Mouse (Mus musculus): Measurements from ENCODE around the gene Slc44a5.
A peak's percentile ranks its signal among the peaks of the same experiment; 100 is the strongest.

The Slc44a5 gene

GRCm38 (mm10) chr3:153973171-153973948 lies at the start of gene Slc44a5:
Gene Slc44a5, plus strand, starts transcription at chr3:153973436.
- DNase-seq (ENCODE audit: low spot score): no peak

GRCm38 (mm10) chr3:153926333-153926732 lies 46.9 kb upstream of the Slc44a5 start:
- no peak for DNase-seq (ENCODE audit: low spot score)

- DNase-seq (ENCODE audit: low spot score): peak; percentile 11
Measured at GRCm38 (mm10) chr3:153929526-153929925, 43.7 kb upstream of the Slc44a5 start.

GRCm38 (mm10) chr3:153932461-153932860 lies 40.8 kb upstream of the Slc44a5 start:
- no peak for DNase-seq (ENCODE audit: low spot score)

GRCm38 (mm10) chr3:153935878-153936277 lies 37.4 kb upstream of the Slc44a5 start:
- no peak for DNase-seq (ENCODE audit: low spot score)

GRCm38 (mm10) chr3:153937116-153937810 lies 36.0 kb upstream of the Slc44a5 start:
- DNase-seq (ENCODE audit: low spot score): no peak

GRCm38 (mm10) chr3:153940021-153940420 lies 33.2 kb upstream of the Slc44a5 start:
- DNase-seq (ENCODE audit: low spot score): no peak

GRCm38 (mm10) chr3:153940486-153940885 lies 32.8 kb upstream of the Slc44a5 start:
- no peak for DNase-seq (ENCODE audit: low spot score)

- DNase-seq (ENCODE audit: low spot score): no peak
Measured at GRCm38 (mm10) chr3:153941613-153942012, 31.6 kb upstream of the Slc44a5 start.

GRCm38 (mm10) chr3:153943003-153943640 lies 30.1 kb upstream of the Slc44a5 start:
- DNase-seq (ENCODE audit: low spot score): no peak

- peak; percentile 43 for DNase-seq (ENCODE audit: low spot score)
Measured at GRCm38 (mm10) chr3:153943901-153944334, 29.3 kb upstream of the Slc44a5 start.

- DNase-seq (ENCODE audit: low spot score): peak; percentile 95
Measured at GRCm38 (mm10) chr3:153944335-153944990, 28.8 kb upstream of the Slc44a5 start, which contains the start of gene Acadm. Gene Acadm, minus strand, starts transcription at chr3:153944632.

- no peak for DNase-seq (ENCODE audit: low spot score)
Measured at GRCm38 (mm10) chr3:153947271-153947670, 26.0 kb upstream of the Slc44a5 start.

- DNase-seq (ENCODE audit: low spot score): no peak
Measured at GRCm38 (mm10) chr3:153948176-153948575, 25.1 kb upstream of the Slc44a5 start.

GRCm38 (mm10) chr3:153957916-153958315 lies 15.3 kb upstream of the Slc44a5 start:
- peak; percentile 7 for DNase-seq (ENCODE audit: low spot score)

GRCm38 (mm10) chr3:153959035-153959730 lies 14.1 kb upstream of the Slc44a5 start:
- DNase-seq (ENCODE audit: low spot score): peak; percentile 15

- DNase-seq (ENCODE audit: low spot score): no peak
Measured at GRCm38 (mm10) chr3:153959731-153960207, 13.5 kb upstream of the Slc44a5 start.

- no peak for DNase-seq (ENCODE audit: low spot score)
Measured at GRCm38 (mm10) chr3:153960884-153961283, 12.4 kb upstream of the Slc44a5 start.

GRCm38 (mm10) chr3:153961632-153962389 lies 11.4 kb upstream of the Slc44a5 start:
- DNase-seq (ENCODE audit: low spot score): no peak

GRCm38 (mm10) chr3:153967447-153967846 lies 5.8 kb upstream of the Slc44a5 start:
- DNase-seq (ENCODE audit: low spot score): no peak

- DNase-seq (ENCODE audit: low spot score): peak; percentile 29
Measured at GRCm38 (mm10) chr3:153968549-153968948, 4.7 kb upstream of the Slc44a5 start.
